Mouse (Mus musculus): ENCODE data around the gene Aldh18a1. TPM values are rescaled to one million over a fixed set of nuclear protein-coding genes. Genes with fewer than 3 reads are reported as not detected.
"Not testable (repeated sequence)": the region's sequence is repeated elsewhere in the genome, so short reads cannot be mapped to it uniquely, and the experiment has no call there.

The Aldh18a1 gene
- polyA plus RNA-seq (2012; ENCODE audit: insufficient read depth, low replicate concordance): 0.67 and 4.4 TPM in 2 replicates

- H3K36me3 ChIP-seq (replicated peaks; ENCODE audit: low read length): peaks cover 48% of the 10 kb centered on the region
- no peaks in the 10 kb centered on the region for H3K27me3 ChIP-seq (replicated peaks)
- no peaks in the 10 kb centered on the region for H3K9me3 ChIP-seq
- peaks cover 63% of the 10 kb centered on the region for H3K4me1 ChIP-seq
- peak within 1 kb of the TSS; percentile 99 for H3K4me3 ChIP-seq (replicated peaks)
- TF ChIP-seq FLI1 (IDR thresholded peaks at IDR 0.05; ENCODE audit: low read length) (no peak), GATA1 (IDR thresholded peaks at IDR 0.05; ENCODE audit: borderline replicate concordance, low read length) (no peak)
Observed at GRCm38 (mm10) chr19:40588293-40588654, at the start of gene Aldh18a1. Aldh18a1 (minus strand) TSS chr19:40588463.

- Histone ChIP-seq H3K4me3 (replicated peaks) (no peak overlapping the region), H3K4me1 (peaks cover 32% of the 10 kb centered on the region), H3K27me3 (replicated peaks) (no peaks in the 10 kb centered on the region), H3K36me3 (replicated peaks; ENCODE audit: low read length) (peaks cover 4% of the 10 kb centered on the region), H3K9me3 (peaks cover 18% of the 10 kb centered on the region)
- TF ChIP-seq GATA1 (IDR thresholded peaks at IDR 0.05; ENCODE audit: borderline replicate concordance, low read length) (no peak), FLI1 (IDR thresholded peaks at IDR 0.05; ENCODE audit: low read length) (no peak)
Observed at GRCm38 (mm10) chr19:40637601-40638000, 49.3 kb upstream of the Aldh18a1 start.

GRCm38 (mm10) chr19:40637091-40637490 is 48.8 kb upstream of the Aldh18a1 start:
- no peaks in the 10 kb centered on the region for H3K27me3 ChIP-seq (replicated peaks)
- TF ChIP-seq GATA1 (IDR thresholded peaks at IDR 0.05; ENCODE audit: borderline replicate concordance, low read length) (no peak), FLI1 (IDR thresholded peaks at IDR 0.05; ENCODE audit: low read length) (no peak)
- peaks cover 18% of the 10 kb centered on the region for H3K9me3 ChIP-seq
- H3K36me3 ChIP-seq (replicated peaks; ENCODE audit: low read length): peaks cover 4% of the 10 kb centered on the region
- H3K4me3 ChIP-seq (replicated peaks): no peak overlapping the region
- H3K4me1 ChIP-seq: peaks cover 35% of the 10 kb centered on the region

GRCm38 (mm10) chr19:40633144-40633543 is 44.9 kb upstream of the Aldh18a1 start:
- peaks cover 4% of the 10 kb centered on the region for H3K36me3 ChIP-seq (replicated peaks; ENCODE audit: low read length)
- H3K27me3 ChIP-seq (replicated peaks): no peaks in the 10 kb centered on the region
- H3K4me3 ChIP-seq (replicated peaks): no peak overlapping the region
- H3K9me3 ChIP-seq: peaks cover 18% of the 10 kb centered on the region
- TF ChIP-seq GATA1 (IDR thresholded peaks at IDR 0.05; ENCODE audit: borderline replicate concordance, low read length): no peak
- H3K4me1 ChIP-seq: peaks cover 44% of the 10 kb centered on the region

GRCm38 (mm10) chr19:40632668-40633067 is 44.4 kb upstream of the Aldh18a1 start:
- Histone ChIP-seq H3K27me3 (replicated peaks) (no peaks in the 10 kb centered on the region), H3K4me1 (peaks cover 40% of the 10 kb centered on the region), H3K4me3 (replicated peaks) (no peak overlapping the region), H3K36me3 (replicated peaks; ENCODE audit: low read length) (peaks cover 4% of the 10 kb centered on the region), H3K9me3 (peaks cover 18% of the 10 kb centered on the region)
- TF ChIP-seq GATA1 (IDR thresholded peaks at IDR 0.05; ENCODE audit: borderline replicate concordance, low read length) (no peak), FLI1 (IDR thresholded peaks at IDR 0.05; ENCODE audit: low read length) (no peak)

- no peak for TF ChIP-seq FLI1 (IDR thresholded peaks at IDR 0.05; ENCODE audit: low read length)
- TF ChIP-seq GATA1 (IDR thresholded peaks at IDR 0.05; ENCODE audit: borderline replicate concordance, low read length): no peak
- Histone ChIP-seq H3K36me3 (replicated peaks; ENCODE audit: low read length) (peaks cover 4% of the 10 kb centered on the region), H3K27me3 (replicated peaks) (no peaks in the 10 kb centered on the region), H3K9me3 (peaks cover 18% of the 10 kb centered on the region), H3K4me3 (replicated peaks) (no peak overlapping the region), H3K4me1 (peaks cover 35% of the 10 kb centered on the region)
Observed at GRCm38 (mm10) chr19:40632193-40632592, 43.9 kb upstream of the Aldh18a1 start.

GRCm38 (mm10) chr19:40630606-40631005 is 42.3 kb upstream of the Aldh18a1 start:
- Histone ChIP-seq H3K36me3 (replicated peaks; ENCODE audit: low read length) (peaks cover 4% of the 10 kb centered on the region), H3K9me3 (peaks cover 18% of the 10 kb centered on the region), H3K27me3 (replicated peaks) (no peaks in the 10 kb centered on the region), H3K4me1 (peaks cover 32% of the 10 kb centered on the region), H3K4me3 (replicated peaks) (no peak overlapping the region)
- TF ChIP-seq GATA1 (IDR thresholded peaks at IDR 0.05; ENCODE audit: borderline replicate concordance, low read length) (no peak), FLI1 (IDR thresholded peaks at IDR 0.05; ENCODE audit: low read length) (no peak)

- peaks cover 4% of the 10 kb centered on the region for H3K36me3 ChIP-seq (replicated peaks; ENCODE audit: low read length)
- TF ChIP-seq GATA1 (IDR thresholded peaks at IDR 0.05; ENCODE audit: borderline replicate concordance, low read length) (no peak), FLI1 (IDR thresholded peaks at IDR 0.05; ENCODE audit: low read length) (no peak)
- H3K9me3 ChIP-seq: peaks cover 16% of the 10 kb centered on the region
- peaks cover 32% of the 10 kb centered on the region for H3K4me1 ChIP-seq
- H3K27me3 ChIP-seq (replicated peaks): no peaks in the 10 kb centered on the region
- no peak overlapping the region for H3K4me3 ChIP-seq (replicated peaks)
Observed at GRCm38 (mm10) chr19:40630096-40630495, 41.8 kb upstream of the Aldh18a1 start.

GRCm38 (mm10) chr19:40628950-40629349 is 40.7 kb upstream of the Aldh18a1 start:
- H3K27me3 ChIP-seq (replicated peaks): no peaks in the 10 kb centered on the region
- TF ChIP-seq FLI1 (IDR thresholded peaks at IDR 0.05; ENCODE audit: low read length) (no peak), GATA1 (IDR thresholded peaks at IDR 0.05; ENCODE audit: borderline replicate concordance, low read length) (no peak)
- no peak overlapping the region for H3K4me3 ChIP-seq (replicated peaks)
- H3K9me3 ChIP-seq: peaks cover 7% of the 10 kb centered on the region
- peaks cover 32% of the 10 kb centered on the region for H3K4me1 ChIP-seq
- H3K36me3 ChIP-seq (replicated peaks; ENCODE audit: low read length): peaks cover 1% of the 10 kb centered on the region

- H3K4me3 ChIP-seq (replicated peaks): no peak overlapping the region
- no peak for TF ChIP-seq GATA1 (IDR thresholded peaks at IDR 0.05; ENCODE audit: borderline replicate concordance, low read length)
- no peak for TF ChIP-seq FLI1 (IDR thresholded peaks at IDR 0.05; ENCODE audit: low read length)
- H3K27me3 ChIP-seq (replicated peaks): no peaks in the 10 kb centered on the region
- no peaks in the 10 kb centered on the region for H3K36me3 ChIP-seq (replicated peaks; ENCODE audit: low read length)
- H3K4me1 ChIP-seq: peaks cover 22% of the 10 kb centered on the region
- no peaks in the 10 kb centered on the region for H3K9me3 ChIP-seq
Observed at GRCm38 (mm10) chr19:40625935-40626334, 37.7 kb upstream of the Aldh18a1 start.

- H3K9me3 ChIP-seq; H3K36me3 ChIP-seq (replicated peaks; ENCODE audit: low read length); H3K4me3 ChIP-seq (replicated peaks); H3K4me1 ChIP-seq; H3K27me3 ChIP-seq (replicated peaks): not testable (repeated sequence)
Observed at GRCm38 (mm10) chr19:40621616-40622015, 33.4 kb upstream of the Aldh18a1 start.
